Mouse (Mus musculus) v-Abl transformed pro-B cells (cell line): Measurements from ENCODE around the gene Maml2.

Source experiments
- in situ Hi-C, 2 experiments: fragments of 400-800 bp; cut with MboI; formaldehyde crosslinking; loops; one replicate each; pipeline ENCODE4 v1.15.1; 2025; ENCODE audit not compliant: unreplicated experiment in 2 of 2

Maml2 gene

DNA sequence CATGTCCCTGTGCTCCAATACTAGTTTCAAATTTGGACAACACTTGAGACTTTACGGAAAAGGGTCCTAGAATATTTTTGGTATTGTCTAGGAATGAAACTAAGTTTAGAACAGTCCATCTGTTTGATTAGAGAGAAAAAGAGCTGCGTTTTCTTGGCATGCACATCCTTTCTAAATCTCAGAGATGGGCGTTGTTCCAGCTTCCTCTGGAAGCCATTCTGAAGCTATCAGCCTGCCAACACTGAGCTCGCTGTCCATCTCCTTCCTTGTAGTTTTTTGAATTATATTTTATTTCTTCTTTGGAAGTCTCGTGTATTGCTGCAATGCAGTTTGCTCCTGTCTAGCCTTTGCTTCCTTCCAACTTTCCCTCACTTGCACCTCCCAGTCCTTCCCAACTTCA, 396.5 kb downstream of the Maml2 start:
- in situ Hi-C loops = no loop called here

DNA sequence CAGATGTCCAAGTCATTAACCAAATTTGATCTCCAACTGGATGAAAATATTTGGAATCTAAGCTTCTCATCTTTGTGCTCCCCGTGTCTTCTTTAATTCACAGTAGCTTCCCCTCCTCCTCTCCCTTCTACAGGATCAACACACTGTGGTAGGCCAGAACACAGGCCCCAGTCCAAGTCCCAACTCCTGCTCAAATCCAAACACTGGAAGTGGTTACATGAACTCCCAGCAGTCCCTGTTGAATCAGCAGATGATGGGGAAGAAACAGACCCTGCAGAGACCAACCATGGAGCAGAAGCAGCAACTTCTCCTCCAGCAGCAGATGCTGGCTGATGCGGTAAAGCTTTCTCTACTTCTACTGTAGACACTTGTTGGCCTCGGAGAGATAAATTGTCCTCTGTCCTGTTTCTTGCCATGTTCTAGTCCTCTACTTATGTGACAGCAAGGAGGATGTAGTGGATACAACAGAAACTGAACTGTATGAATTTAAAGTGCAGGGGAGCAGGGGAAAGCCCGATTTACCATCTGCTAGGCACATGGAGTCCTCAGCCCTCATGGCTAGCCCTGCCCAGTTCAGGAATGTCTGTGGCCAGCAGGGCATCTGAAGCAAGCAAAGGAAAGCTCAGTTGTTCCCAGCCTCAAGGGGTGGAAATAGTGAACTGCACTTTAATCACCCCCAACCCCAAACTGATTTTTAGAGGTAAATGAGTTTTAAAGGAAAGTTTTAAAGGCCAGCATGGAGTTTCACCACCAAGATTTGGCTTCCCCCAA, 399.5 kb downstream of the Maml2 start:
- in situ Hi-C loops = no loop called here

DNA sequence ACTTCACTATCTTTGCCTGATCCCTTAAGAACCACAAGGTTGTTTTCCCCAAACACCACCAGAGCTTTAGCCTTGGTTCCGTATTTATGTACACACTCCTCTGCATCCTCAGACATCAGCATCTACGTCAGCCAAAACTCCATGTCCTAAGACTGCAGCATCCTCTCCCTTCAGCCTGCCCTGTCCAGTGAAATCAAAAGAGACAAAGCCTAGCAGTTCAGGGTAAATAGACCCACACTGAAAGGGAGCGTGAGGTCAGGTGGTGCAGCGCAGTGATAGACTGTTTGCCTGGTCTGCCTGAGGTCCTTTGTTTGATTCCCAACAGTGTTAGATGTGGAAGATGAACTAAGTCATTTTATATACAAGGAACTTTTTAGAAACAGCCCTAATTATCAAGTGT, 400.1 kb downstream of the Maml2 start:
- in situ Hi-C loops = no loop called here

DNA sequence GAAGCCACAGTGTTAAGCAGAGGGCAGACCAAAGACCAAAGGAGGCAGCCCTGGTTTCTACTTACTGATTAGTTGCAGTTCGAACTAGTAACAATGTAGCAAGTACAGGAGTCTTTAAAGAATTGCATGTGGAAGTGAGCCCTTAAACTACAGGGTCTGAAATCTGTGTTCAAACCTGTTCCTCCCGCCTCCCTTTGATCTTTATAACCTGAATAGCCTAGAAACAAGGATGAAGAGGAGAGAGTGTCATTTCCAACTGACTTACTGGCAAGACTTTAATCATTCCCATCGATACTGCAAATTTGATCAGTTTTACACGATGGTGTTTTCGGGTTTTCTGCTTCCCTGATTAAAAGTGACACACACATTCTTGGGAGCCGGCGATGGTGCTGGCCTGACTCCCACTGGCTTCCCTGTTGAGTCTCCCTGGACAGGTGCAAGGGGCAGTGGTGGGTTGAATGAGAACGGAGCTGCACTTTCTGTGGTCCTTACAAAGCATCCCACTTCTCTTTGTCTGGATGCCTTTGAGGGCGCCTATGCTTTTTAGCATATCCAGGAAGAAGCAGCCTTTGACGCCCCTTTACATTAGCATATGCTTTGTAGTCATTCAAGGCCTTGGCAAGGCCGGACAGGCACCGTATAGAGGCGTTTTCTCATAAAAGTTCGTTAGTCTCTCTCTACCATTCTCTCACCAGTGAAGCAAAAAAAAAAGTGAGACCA, 401.5 kb downstream of the Maml2 start:
- in situ Hi-C loops = no loop called here

DNA sequence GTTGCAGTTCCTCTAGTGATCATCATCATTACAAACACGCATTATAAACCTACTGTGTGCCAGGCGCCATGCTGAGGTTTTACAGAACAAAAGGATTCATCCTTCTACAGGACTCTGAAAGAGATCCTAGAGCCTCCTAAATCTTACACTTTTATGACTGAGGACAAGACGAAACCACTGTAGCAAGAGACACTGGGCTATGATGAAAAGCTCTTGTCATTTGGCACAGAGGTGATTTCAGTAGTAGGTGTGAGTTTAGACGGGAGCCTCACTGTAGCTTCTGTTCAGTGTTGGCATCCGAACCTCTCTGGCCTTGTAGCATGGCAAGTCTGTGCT, 402.0 kb downstream of the Maml2 start:
- in situ Hi-C loops = no loop called here

DNA sequence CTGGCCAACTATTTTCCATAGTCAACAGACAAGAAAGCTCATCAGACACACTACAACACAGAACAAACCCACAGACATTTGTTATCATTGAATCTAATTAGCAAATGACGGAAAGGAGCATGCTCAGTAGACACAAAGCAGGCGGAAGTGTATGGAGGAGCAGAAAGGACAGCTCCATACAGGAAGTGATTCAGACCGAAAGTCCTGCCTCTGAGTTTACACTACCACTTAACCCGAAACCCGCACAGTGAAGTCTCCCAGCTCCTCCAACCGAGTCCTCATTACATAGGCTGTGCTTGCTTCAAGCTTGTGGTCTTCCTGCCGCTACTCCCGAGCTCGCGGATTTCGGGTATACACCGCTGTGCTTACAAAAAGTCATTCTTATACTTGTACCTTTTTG, 404.0 kb downstream of the Maml2 start:
- in situ Hi-C loops = no loop called here

DNA sequence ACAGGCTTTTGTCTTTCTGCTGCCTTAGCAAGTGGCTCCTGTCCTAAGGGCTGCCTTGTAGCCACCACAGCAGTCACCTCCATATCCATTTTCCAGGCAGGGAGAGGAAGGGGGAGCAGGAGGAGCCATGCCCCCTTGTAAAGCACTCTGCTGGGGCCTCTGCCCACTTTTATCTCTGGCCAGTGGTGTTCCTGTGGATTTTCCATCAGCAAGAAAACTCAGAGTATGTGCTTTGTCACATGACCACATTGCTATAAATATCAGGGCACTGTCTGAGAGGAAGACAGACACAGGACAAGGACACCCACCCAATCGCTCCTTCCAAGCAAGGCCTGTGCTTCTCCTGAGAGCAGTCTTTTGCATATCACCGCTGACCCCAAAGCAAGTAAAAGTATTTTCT, 405.3 kb downstream of the Maml2 start:
- in situ Hi-C loops = no loop called here

DNA sequence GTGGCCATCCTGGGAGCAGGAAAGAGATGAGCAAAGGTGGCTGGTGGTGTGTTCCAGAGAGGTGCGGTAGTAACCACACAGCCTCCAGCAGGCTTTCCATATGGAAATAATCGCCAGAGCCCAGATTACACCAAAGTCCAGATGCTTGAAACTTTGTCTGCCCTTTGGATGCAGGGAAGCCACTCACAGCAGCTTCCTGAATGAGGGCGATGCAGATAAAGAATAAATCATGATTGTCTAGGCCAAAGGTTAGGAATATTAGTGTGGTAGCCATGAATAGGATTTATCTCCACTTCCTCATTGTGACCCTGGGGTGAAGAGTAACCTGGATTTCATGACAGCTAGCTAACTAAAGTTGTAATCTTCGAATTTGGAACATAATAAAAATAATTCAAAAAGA, 407.2 kb downstream of the Maml2 start:
- in situ Hi-C loops = no loop called here

DNA sequence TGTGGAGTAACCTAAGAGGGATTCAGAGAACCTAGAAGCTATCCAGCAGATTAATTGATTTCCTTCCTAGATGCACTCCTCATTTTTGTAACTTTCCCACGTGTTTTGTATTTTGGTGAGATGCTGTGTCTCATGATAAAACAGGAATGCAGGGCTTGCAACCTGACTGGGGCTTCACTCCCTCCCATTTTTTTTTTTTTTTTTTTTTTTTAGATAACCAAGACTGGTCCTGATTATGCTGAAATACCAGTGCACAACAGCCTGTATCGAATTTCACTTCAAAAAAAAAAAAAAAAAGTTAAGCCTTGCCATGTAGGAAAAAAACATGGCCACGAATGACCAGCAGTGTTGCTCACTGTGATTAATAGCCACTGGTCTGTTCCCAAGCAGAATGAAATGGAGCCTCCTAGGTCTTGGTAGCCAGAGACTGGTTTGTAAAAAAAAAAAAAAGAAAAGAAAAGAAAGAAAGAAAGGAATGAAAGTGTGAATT, 409.4 kb downstream of the Maml2 start:
- in situ Hi-C loops = no loop called here

DNA sequence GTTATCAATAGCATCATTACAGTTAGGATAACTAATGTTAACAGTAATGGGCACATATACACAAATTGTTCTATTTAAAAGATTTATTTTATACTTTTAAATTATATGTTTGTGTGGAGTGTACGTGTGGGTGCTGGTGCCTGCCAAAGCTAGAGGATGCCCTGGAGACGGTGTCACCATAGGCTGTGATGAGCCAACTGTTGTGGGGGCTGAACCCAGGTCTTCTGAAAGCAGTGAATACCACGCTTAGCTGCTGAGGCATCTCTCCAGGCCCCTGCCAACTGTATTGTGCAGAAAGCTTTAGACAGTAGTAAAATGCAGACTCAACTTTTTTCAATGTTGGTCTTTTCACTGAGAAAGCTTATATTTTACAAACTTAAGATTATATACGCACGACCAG, 411.7 kb downstream of the Maml2 start:
- in situ Hi-C loops = no loop called here

DNA sequence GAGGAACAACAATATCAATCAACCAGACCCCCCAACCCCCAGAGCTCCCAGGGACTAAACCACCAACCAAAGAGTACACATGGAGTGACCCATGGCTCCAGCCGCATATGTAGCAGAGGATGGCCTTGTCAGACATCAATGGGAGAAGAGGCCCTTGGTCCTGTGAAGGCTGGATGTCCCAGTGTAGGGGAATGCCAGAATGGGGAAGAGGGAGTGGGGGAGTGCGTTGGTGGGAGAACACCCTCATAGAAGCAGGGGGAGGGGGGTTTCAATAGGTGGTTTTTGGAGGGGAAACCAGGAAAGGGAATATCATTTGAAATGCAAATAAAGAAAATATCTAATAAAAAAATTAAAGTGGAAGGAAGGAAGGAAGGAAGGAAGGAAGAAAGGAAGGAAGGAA, 418.1 kb downstream of the Maml2 start:
- in situ Hi-C loops = loop anchor here (5.0 kb wide), 1 partner anchor 479 kb away; no protein-coding TSS in a partner anchor

DNA sequence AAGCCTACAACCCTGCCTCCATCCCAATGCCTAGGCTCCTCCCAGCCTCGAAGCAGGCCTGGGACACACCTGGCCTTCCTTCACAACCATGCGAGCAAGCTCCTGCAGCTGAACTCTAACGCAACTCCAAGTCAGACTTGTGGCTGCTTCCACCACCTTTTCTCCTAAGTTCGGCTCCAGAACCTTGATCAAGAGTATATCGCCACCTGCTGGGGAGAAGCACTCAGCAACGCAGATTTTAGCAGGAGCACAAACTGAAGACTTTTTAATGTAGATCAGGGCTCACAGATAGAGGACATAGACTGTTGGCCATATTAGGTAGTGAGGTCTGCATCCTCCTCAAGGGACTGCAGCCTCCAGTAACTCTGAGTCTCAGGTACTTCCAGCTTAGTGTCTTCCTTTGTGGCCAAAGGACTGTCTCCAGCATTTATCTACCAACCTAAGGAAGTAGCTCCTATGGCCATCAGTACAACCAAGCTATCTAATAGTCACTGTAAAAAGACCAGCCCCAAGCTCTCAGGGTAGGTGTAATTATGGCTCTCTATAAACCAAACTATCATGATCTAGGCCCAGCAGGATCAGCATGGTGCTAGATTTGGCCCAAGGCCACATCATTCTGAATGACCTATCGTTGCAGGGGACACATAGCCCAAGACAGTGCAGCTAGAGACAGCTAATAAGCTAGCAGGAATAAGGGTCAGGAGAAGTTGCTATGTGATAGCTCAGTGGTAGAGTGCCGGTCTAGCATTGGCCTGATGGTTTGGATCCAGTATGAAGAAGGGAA, 418.8 kb downstream of the Maml2 start:
- in situ Hi-C loops = loop anchor here (5.0 kb wide), 1 partner anchor 479 kb away; no protein-coding TSS in a partner anchor

DNA sequence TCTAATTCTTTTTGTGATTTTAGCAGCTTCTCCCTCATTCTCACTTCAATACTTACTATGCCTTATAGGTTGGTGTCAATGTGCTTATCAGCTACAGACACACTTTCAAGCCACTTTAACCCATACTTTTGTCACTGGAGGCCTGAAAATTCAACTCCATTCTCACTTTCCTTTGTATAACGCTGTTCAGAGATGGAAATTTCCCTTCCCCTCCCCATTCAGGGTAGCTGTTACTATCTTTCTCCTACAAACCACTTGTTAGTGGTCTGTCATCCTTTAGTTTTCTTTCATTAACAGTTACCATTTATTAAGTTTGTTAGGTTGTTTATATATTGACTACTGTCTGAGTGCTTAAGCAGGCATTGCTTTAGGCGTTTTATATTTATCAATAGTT, 450.6 kb downstream of the Maml2 start, which contains the start of gene Mtmr2:
Mtmr2 (plus strand) TSS at position 7 of the 394 bp plus-strand sequence.
- in situ Hi-C loops = no loop called here

DNA sequence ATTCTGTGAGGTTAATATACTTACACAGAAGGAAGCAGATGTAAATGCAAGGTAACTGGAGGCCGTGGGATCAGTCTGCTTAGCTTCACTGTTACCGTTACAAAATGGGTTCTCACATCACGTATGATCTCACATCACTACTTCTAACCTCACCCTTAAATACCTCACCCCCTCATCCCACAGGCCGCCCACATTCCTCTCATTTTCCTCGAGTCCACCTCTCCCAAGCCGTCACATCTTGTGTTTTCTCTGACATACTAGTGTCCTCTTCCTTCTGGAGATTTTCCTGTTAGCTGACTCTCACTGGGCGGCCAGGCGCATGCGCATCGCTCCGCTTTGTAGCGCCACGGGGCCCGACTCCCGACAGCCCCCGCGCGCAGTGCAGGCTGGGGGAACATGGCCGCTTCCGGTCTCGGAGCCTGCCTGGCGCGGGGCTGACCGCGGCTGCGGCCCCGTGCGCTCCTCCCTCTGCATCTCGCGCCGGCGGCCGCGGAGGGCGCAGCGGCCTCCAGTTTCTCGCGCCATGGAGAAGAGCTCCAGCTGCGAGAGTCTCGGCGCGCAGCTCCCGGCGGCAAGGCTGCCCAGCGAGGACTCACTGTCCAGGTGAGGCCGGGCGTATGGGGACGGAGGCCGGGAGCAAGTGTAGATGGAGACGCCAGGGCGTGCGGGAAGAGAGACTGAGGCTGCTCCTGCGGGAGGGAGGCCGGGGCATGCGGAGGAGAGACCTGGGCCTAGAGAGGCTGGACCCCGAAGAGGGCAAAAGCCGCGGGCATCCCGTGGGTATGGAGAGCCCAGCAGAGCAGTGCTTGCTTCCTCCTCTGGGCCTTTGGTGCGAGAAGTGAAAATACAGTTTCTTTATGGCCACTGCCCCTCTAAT, 451.3 kb downstream of the Maml2 start:
- in situ Hi-C loops = no loop called here

DNA sequence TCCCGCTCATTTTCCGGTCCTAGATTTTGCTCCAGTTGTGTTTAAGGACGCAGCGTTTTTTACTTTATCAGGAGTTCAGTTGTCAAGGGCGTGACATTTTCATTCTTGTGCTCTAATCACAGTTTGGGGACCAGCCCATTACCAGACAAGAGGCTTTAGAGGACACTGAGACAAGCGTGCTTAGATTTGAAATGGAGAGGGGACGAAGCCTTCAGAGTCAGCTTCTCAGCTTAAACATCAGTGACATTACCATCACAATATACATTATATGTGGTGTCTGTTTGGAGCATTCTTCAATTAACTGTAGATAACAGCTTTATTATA, 451.9 kb downstream of the Maml2 start:
- in situ Hi-C loops = no loop called here

DNA sequence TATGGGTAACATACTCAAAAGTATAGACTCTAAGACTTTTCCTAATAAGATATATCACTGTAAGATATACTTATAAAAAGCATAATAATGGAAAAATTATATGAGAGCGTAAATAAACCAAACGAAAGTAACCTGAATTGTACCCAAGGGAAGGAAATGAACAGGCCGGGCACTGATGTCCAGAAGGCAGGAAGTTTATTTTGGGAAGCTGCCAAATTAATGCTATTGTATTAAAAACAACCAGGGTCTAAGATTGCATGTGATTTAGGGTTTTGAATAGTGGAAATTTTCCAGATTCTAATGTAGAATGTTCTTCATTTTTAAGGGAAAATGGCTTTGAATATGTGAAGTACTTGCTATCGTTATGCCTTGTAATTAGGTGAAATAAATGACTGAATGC, 454.8 kb downstream of the Maml2 start:
- in situ Hi-C loops = no loop called here
